Mouse (Mus musculus): ENCODE data around the gene 6720489N17Rik. TPM values are rescaled to one million over a fixed set of nuclear protein-coding genes. Genes with fewer than 3 reads are reported as not detected.

Gene 6720489N17Rik
- 5.0 TPM for polyA plus RNA-seq (2015; fragmentation: Illumina TruSeq; extraction: RNeasy Lipid Tissue Mini Kit (QIAGEN cat#74804); ENCODE audit: low read depth, low replicate concordance)

GRCm38 (mm10) chr13:62623577-62624276, at the start of gene 6720489N17Rik:
Gene 6720489N17Rik, minus strand, starts transcription at chr13:62624182.

GRCm38 (mm10) chr13:62571099-62571498, 52.9 kb downstream of the 6720489N17Rik start, which contains the start of gene Zfp934:
Gene Zfp934, minus strand, starts transcription at chr13:62571199.

GRCm38 (mm10) chr13:62558189-62559110, 65.5 kb downstream of the 6720489N17Rik start, which contains the start of gene Zfp935:
Gene Zfp935, minus strand, starts transcription at chr13:62558511.

Other genes with a start within 250 kb of the 6720489N17Rik start
- gene Gm3604, start 241.0 kb downstream of the 6720489N17Rik start, polyA plus RNA-seq (2015; fragmentation: Illumina TruSeq; extraction: RNeasy Lipid Tissue Mini Kit (QIAGEN cat#74804); ENCODE audit: low read depth, low replicate concordance): 2.0 TPM
- gene Gm49359, start 157.3 kb downstream of the 6720489N17Rik start, polyA plus RNA-seq (2015; fragmentation: Illumina TruSeq; extraction: RNeasy Lipid Tissue Mini Kit (QIAGEN cat#74804); ENCODE audit: low read depth, low replicate concordance): 10.3 TPM
- not detected for gene Zfp935, start 65.7 kb downstream of the 6720489N17Rik start, polyA plus RNA-seq (2015; fragmentation: Illumina TruSeq; extraction: RNeasy Lipid Tissue Mini Kit (QIAGEN cat#74804); ENCODE audit: low read depth, low replicate concordance)
- gene Zfp934, start 53.0 kb downstream of the 6720489N17Rik start, polyA plus RNA-seq (2015; fragmentation: Illumina TruSeq; extraction: RNeasy Lipid Tissue Mini Kit (QIAGEN cat#74804); ENCODE audit: low read depth, low replicate concordance): 9.3 TPM
- gene Platr25, start 136.5 kb upstream of the 6720489N17Rik start, polyA plus RNA-seq (2015; fragmentation: Illumina TruSeq; extraction: RNeasy Lipid Tissue Mini Kit (QIAGEN cat#74804); ENCODE audit: low read depth, low replicate concordance): 16.2 TPM
- 3.6 TPM for gene Gm5141, start 161.6 kb upstream of the 6720489N17Rik start, polyA plus RNA-seq (2015; fragmentation: Illumina TruSeq; extraction: RNeasy Lipid Tissue Mini Kit (QIAGEN cat#74804); ENCODE audit: low read depth, low replicate concordance)
- gene Fbp2, start 234.2 kb upstream of the 6720489N17Rik start, polyA plus RNA-seq (2015; fragmentation: Illumina TruSeq; extraction: RNeasy Lipid Tissue Mini Kit (QIAGEN cat#74804); ENCODE audit: low read depth, low replicate concordance): not detected

Measured in brain, adult 10 weeks (tissue).